ENCODE assay signal across 7 mouse cellular contexts in the genomic region with DNA sequence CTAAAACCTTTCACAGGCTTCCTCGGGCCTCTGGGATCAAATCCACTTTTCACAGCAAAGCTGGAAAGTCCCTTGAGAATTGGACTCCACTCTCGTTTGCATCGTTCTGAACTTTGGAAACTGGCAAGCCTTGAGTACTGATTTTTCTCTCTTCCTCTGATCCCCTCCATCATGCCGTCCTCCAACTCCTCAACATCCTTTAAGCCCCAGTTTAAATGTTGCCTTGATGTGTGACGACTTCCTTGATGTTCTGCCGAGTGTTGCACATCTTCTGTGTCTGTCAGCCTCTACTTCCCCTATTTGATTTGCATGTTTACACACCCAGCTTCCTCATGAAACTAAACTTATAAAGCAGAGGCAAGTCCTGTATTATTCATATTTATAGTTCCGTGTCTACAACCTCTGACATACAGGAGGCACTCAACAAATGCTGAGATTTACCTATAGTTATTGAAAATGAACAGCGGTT. TPM values are rescaled to one million over a fixed set of nuclear protein-coding genes. Genes with fewer than 3 reads are reported as not detected.
DNase-seq lines count a peak whose midpoint lies in the region; ATAC-seq and TF ChIP-seq lines count a peak whose summit lies in the region.

No protein-coding gene starts in this region.

- H3K27ac ChIP-seq in limb, embryonic 15.5 days, result no peak overlapping the region

- no peaks in the 10 kb centered on the region for H3K36me3 ChIP-seq in limb, embryonic 15.5 days
- H3K36me3 ChIP-seq in myocyte (ENCODE audit: control insufficient read depth, insufficient read depth), result no peaks in the 10 kb centered on the region

- 36% methylated on average over 8 of the region's 8 CpGs for WGBS in limb, embryonic 15.5 days

- no peak overlapping the region for H3ac ChIP-seq in myocyte (ENCODE audit: control insufficient read depth, insufficient read length)

- H3K4me3 ChIP-seq in limb, embryonic 15.5 days, result peak overlapping the region; percentile 51
- peak overlapping the region; percentile 23 for H3K4me3 ChIP-seq in myocyte

- ATAC-seq in limb, embryonic 15.5 days (ENCODE audit: insufficient number of reproducible peaks, low FRiP score, low TSS enrichment, low read depth), result no peak

- H3K27me3 ChIP-seq in limb, embryonic 15.5 days, result peaks cover 36% of the 10 kb centered on the region
- peaks cover 20% of the 10 kb centered on the region for H3K27me3 ChIP-seq in myocyte (ENCODE audit: control insufficient read depth, insufficient read depth, insufficient read length)

- H3K9ac ChIP-seq in limb, embryonic 15.5 days, result no peak overlapping the region

- peak overlapping the region; percentile 69 for H3K4me2 ChIP-seq in limb, embryonic 15.5 days
- H3K4me2 ChIP-seq in myocyte (ENCODE audit: low read depth), result peak overlapping the region; percentile 87

- no peak for TF ChIP-seq POLR2A in myocyte (IDR thresholded peaks at IDR 0.05; ENCODE audit: insufficient read length, low read depth)

- no peaks in the 10 kb centered on the region for H3K9me3 ChIP-seq in limb, embryonic 15.5 days

- H3K4me1 ChIP-seq in limb, embryonic 15.5 days, result peaks cover 19% of the 10 kb centered on the region; the same call in 1 of the 2 replicates

- H3K79me2 ChIP-seq in myocyte (ENCODE audit: control insufficient read depth, insufficient read depth), result no peaks in the 10 kb centered on the region

- DNase-seq in A20 (ENCODE audit: low read depth, low spot score) (peak; percentile 88), MEL-GATA-1-ER (ENCODE audit: extremely low read depth, low read depth) (peak; percentile 72)
- peak; percentile 21 for DNase-seq in heart, adult 8-10 months (ENCODE audit: low spot score)
- DNase-seq in layer of hippocampus, adult 11-12 months (ENCODE audit: low spot score), result no peak
- DNase-seq in ovary, postnatal 36 days (ENCODE audit: low spot score), result no peak

TF ChIP-seq in myocyte, 11 proteins besides CTCF, POLR2A, EP300 and RAD21:
- TF ChIP-seq REST (IDR thresholded peaks at IDR 0.05; ENCODE audit: insufficient read depth, insufficient read length) (no peak), TCF3 (IDR thresholded peaks at IDR 0.05; ENCODE audit: insufficient read length, low read depth) (no peak), POLR2AphosphoS2 (IDR thresholded peaks at IDR 0.05; ENCODE audit: insufficient read length, low read depth) (no peak), E2F4 (IDR thresholded peaks at IDR 0.05; ENCODE audit: insufficient read depth) (no peak)

RNA-seq across cellular contexts. Expression of a gene that starts 1.0 kb away (rescaled TPM):
- total RNA-seq in heart, adult 8-10 months (2022), result 1 to 10 TPM; 2.5 to 3.2 (median 2.6) TPM
- 23.6 and 28.3 TPM in 2 replicates for polyA plus RNA-seq in limb, embryonic 15.5 days (2015; fragmentation: Nextera tagmentation; extraction: Ambion mirVana)
- polyA plus RNA-seq in myocyte (2012; fragmentation: generic; extraction: Trizol), result 0.02 TPM

Comparison
In these comparisons a context has a peak if more than half of its experiments do, and no peak if none do; other contexts are left out.
1. DNase-seq: peak in A20 (single experiment), MEL-GATA-1-ER (single experiment) and heart, adult 8-10 months (single experiment); none in layer of hippocampus, adult 11-12 months (single experiment) and ovary, postnatal 36 days (single experiment).
2. RNA of a gene that starts 1.0 kb away (polyA plus RNA-seq): 23.6 to 28.3 TPM in limb, embryonic 15.5 days; 0.02 TPM in myocyte (single experiment); every median in the first group is over 10 times any median in the second.